In genomic region chr2:93071656-93072055, GRCm38 (mm10) we compare ENCODE assay signal across 9 mouse cellular contexts. TPM values are rescaled to one million over a fixed set of nuclear protein-coding genes. Genes with fewer than 3 reads are reported as not detected.
DNase-seq lines count a peak whose midpoint lies in the region; ATAC-seq and TF ChIP-seq lines count a peak whose summit lies in the region.
"Had no signal": no experiment of that assay in that cellular context is flagged by ENCODE, and none has a peak within 500 bp of the region (broad histone marks: within the 10 kb centered on the region; RNA-seq: fewer than 3 reads in every experiment).

No protein-coding gene starts in this region.

- no peak overlapping the region for H3K27ac ChIP-seq in layer of hippocampus, adult 2 months
- no peak overlapping the region for H3K27ac ChIP-seq in embryonic facial prominence, embryonic 11.5 days (replicated peaks; ENCODE audit: low read depth, low read length)

- no peaks in the 10 kb centered on the region for H3K9me3 ChIP-seq in embryonic facial prominence, embryonic 11.5 days (replicated peaks; ENCODE audit: control insufficient read depth, low read length)
- H3K9me3 ChIP-seq: megakaryocyte, embryonic 14.5 days had no signal

- peak; percentile 19 to 37 for DNase-seq in layer of hippocampus, adult 18-20 months (ENCODE audit: low spot score in 2 of 2)
- no peak for DNase-seq in layer of hippocampus, adult 2 months (ENCODE audit: low spot score in 2 of 2)
- DNase-seq in WW6 (ENCODE audit: low read depth, low spot score), result peak; percentile 16
- DNase-seq in embryonic facial prominence, embryonic 11.5 days (ENCODE audit: low spot score), result peak; percentile 89
- peak; percentile 41 for DNase-seq in hindlimb bud, embryonic 11.5 days (ENCODE audit: extremely low spot score, low read depth, low spot score)
- peak; percentile 42 to 49 for DNase-seq in lung, adult 18-20 months
- peak; percentile 87 for DNase-seq in retina, embryonic 14.5 days (ENCODE audit: low spot score)
- peak; percentile 58 for DNase-seq in yolk sac, embryonic 10.5 days (ENCODE audit: low spot score)

- H3K9ac ChIP-seq in embryonic facial prominence, embryonic 11.5 days (replicated peaks; ENCODE audit: low read length), result no peak overlapping the region

- H3K36me3 ChIP-seq in embryonic facial prominence, embryonic 11.5 days (replicated peaks; ENCODE audit: control insufficient read depth, insufficient read depth, low read depth, low read length), result no peaks in the 10 kb centered on the region

- no peak overlapping the region for H3K4me3 ChIP-seq in layer of hippocampus, adult 2 months
- no peak overlapping the region for H3K4me3 ChIP-seq in embryonic facial prominence, embryonic 11.5 days (ENCODE audit: low read depth, low read length)
- H3K4me3 ChIP-seq: megakaryocyte, embryonic 14.5 days had no signal

- no peak for ATAC-seq in embryonic facial prominence, embryonic 11.5 days (replicated peaks; ENCODE audit: insufficient number of reproducible peaks, low FRiP score, low TSS enrichment, low read depth)

- no peak for TF ChIP-seq CTCF in layer of hippocampus, adult 2 months (conservative IDR thresholded peaks at IDR 0.05)

- WGBS in embryonic facial prominence, embryonic 11.5 days, result 6% methylated on average over 12 of the region's 12 CpGs

- no peaks in the 10 kb centered on the region for H3K27me3 ChIP-seq in embryonic facial prominence, embryonic 11.5 days (ENCODE audit: control insufficient read depth, insufficient read depth, low read length)

- no peak overlapping the region for H3K4me2 ChIP-seq in embryonic facial prominence, embryonic 11.5 days (ENCODE audit: low read depth, low read length)

- no peaks in the 10 kb centered on the region for H3K4me1 ChIP-seq in embryonic facial prominence, embryonic 11.5 days (ENCODE audit: control insufficient read depth, insufficient read depth, low read length)

RNA-seq across cellular contexts. Expression of gene Prdm11, which starts 25.7 kb away (rescaled TPM):
- total RNA-seq in layer of hippocampus, adult 18-20 months (2021), result 10 to 100 TPM; 22.2 to 26.0 TPM
- total RNA-seq in layer of hippocampus, adult 2 months (2021), result 10 to 100 TPM; 30.7 to 30.9 TPM
- polyA plus RNA-seq in embryonic facial prominence, embryonic 11.5 days (2014; fragmentation: Nextera tagmentation; extraction: Ambion mirVana), result 1.8 and 2.7 TPM in 2 replicates

Comparison
In these comparisons a context has a peak if more than half of its experiments do, and no peak if none do; other contexts are left out.
1. DNase-seq: peak in layer of hippocampus, adult 18-20 months (2 of 2), WW6 (single experiment), embryonic facial prominence, embryonic 11.5 days (single experiment), hindlimb bud, embryonic 11.5 days (single experiment), lung, adult 18-20 months (2 of 2), retina, embryonic 14.5 days (single experiment) and yolk sac, embryonic 10.5 days (single experiment); none in layer of hippocampus, adult 2 months (0 of 2).